Mouse (Mus musculus) neural tube, embryonic 12.5 days (tissue): ENCODE measurements around the gene Sec11a. TPM values are rescaled to one million over a fixed set of nuclear protein-coding genes. Genes with fewer than 3 reads are reported as not detected.

Source experiments
- ATAC-seq: fragments of 200-750 bp; cut with Nextera tagmentation; 2 replicates; pipeline ENCODE4 v1.8.0; 2017; ENCODE audit warnings: low read depth, mild to moderate bottlenecking, moderate TSS enrichment, moderate library complexity; ENCODE audit not compliant: low FRiP score
- H3K27ac ChIP-seq: fragments of 300-500 bp; sonication (generic); 2 replicates; pipeline ENCODE4 v1.5.1; 2016
- H3K27me3 ChIP-seq: fragments of 300-500 bp; sonication (generic); replicated peaks from 2 replicates; pipeline ENCODE4 v1.6.1; 2016; ENCODE audit warnings: mild to moderate bottlenecking
- H3K36me3 ChIP-seq: fragments of 300-500 bp; sonication (generic); 2 replicates; pipeline ENCODE4 v1.6.1; 2016; ENCODE audit warnings: mild to moderate bottlenecking
- H3K4me1 ChIP-seq: fragments of 300-500 bp; sonication (generic); 2 replicates; pipeline ENCODE4 v1.6.1; 2016
- H3K4me2 ChIP-seq: fragments of 300-500 bp; sonication (generic); replicated peaks from 2 replicates; pipeline ENCODE4 v1.6.1; 2016; ENCODE audit warnings: mild to moderate bottlenecking
- H3K4me3 ChIP-seq: fragments of 300-500 bp; sonication (generic); 2 replicates; pipeline ENCODE4 v1.5.1; 2016
- H3K9ac ChIP-seq: fragments of 300-500 bp; sonication (generic); 2 replicates; pipeline ENCODE4 v1.6.1; 2016; ENCODE audit warnings: mild to moderate bottlenecking
- H3K9me3 ChIP-seq: fragments of 300-500 bp; sonication (generic); 2 replicates; pipeline ENCODE4 v1.6.1; 2016; ENCODE audit warnings: mild to moderate bottlenecking
- WGBS: fragments of 180-500 bp; shearing (Covaris S2); methylation state at CpG from one replicate; pipeline ENCODE4 v1.1.7; 2016; 5-methylcytosine and 5-hydroxymethylcytosine counted together
- polyA plus RNA-seq: library from polyadenylated mRNA; unstranded; fragments of >200 nt; fragmentation: Nextera tagmentation; extraction: Ambion mirVana; gene quantifications from 2 replicates; pipeline ENCODE4 v1.2.1, GENCODE M21; 2016

Sec11a gene
- polyA plus RNA-seq, 1 experiment from 2014 or later: 170 TPM

GRCm38 (mm10) chr7:80863520-80863919, 84.1 kb downstream of the Sec11a start:
- Histone ChIP-seq H3K4me3 (no peak overlapping the region), H3K4me2 (peak overlapping the region; percentile 76), H3K9me3 (no peaks in the 10 kb centered on the region), H3K27me3 (no peaks in the 10 kb centered on the region), H3K4me1 (peaks cover 40% of the 10 kb centered on the region), H3K27ac (no peak overlapping the region), H3K36me3 (peaks cover 51% of the 10 kb centered on the region), H3K9ac (peak overlapping the region; percentile 6; the same call in 1 of the 2 replicates)
- ATAC-seq: no peak
- WGBS: 88% methylated on average over 5 of the region's 5 CpGs

GRCm38 (mm10) chr7:80862475-80862874, 85.1 kb downstream of the Sec11a start:
- Histone ChIP-seq H3K4me3 (no peak overlapping the region), H3K9me3 (no peaks in the 10 kb centered on the region), H3K4me2 (peak overlapping the region; percentile 76), H3K36me3 (peaks cover 40% of the 10 kb centered on the region), H3K27me3 (no peaks in the 10 kb centered on the region), H3K4me1 (peaks cover 40% of the 10 kb centered on the region), H3K27ac (no peak overlapping the region), H3K9ac (no peak overlapping the region)
- 86% methylated on average over 2 of the region's 2 CpGs for WGBS
- no peak for ATAC-seq

GRCm38 (mm10) chr7:80860729-80861274, 86.8 kb downstream of the Sec11a start, which contains the start of gene Zscan2:
TSS of gene Zscan2 (plus strand) at chr7:80860920.
- Histone ChIP-seq H3K27ac (peak within 1 kb of the TSS; percentile 85), H3K36me3 (peaks cover 26% of the 10 kb centered on the region), H3K4me2 (peak within 1 kb of the TSS; percentile 76), H3K27me3 (no peaks in the 10 kb centered on the region), H3K9me3 (no peaks in the 10 kb centered on the region), H3K9ac (peak within 1 kb of the TSS; percentile 95), H3K4me3 (peak within 1 kb of the TSS; percentile 81), H3K4me1 (peaks cover 35% of the 10 kb centered on the region)
- peak; percentile 98 for ATAC-seq
- WGBS: under 1% methylated on average over 40 of the region's 40 CpGs

- no peaks in the 10 kb centered on the region for H3K27me3 ChIP-seq
- peak; percentile 71 for ATAC-seq
- peaks cover 33% of the 10 kb centered on the region for H3K4me1 ChIP-seq
- peak overlapping the region; percentile 76 for H3K4me2 ChIP-seq
- peak overlapping the region; percentile 95 for H3K9ac ChIP-seq
- WGBS: under 1% methylated on average over 13 of the region's 13 CpGs
- peaks cover 20% of the 10 kb centered on the region for H3K36me3 ChIP-seq
- no peaks in the 10 kb centered on the region for H3K9me3 ChIP-seq
- H3K27ac ChIP-seq: no peak overlapping the region
- peak overlapping the region; percentile 81 for H3K4me3 ChIP-seq
Measured at GRCm38 (mm10) chr7:80860227-80860626, 87.4 kb downstream of the Sec11a start.

GRCm38 (mm10) chr7:80857181-80857580, 90.4 kb downstream of the Sec11a start:
- H3K9me3 ChIP-seq: no peaks in the 10 kb centered on the region
- 32% methylated on average over 6 of the region's 6 CpGs for WGBS
- ATAC-seq: no peak
- H3K4me3 ChIP-seq: no peak overlapping the region
- peaks cover 7% of the 10 kb centered on the region; the same call in 1 of the 2 replicates for H3K4me1 ChIP-seq
- H3K36me3 ChIP-seq: no peaks in the 10 kb centered on the region
- H3K27ac ChIP-seq: no peak overlapping the region
- H3K27me3 ChIP-seq: no peaks in the 10 kb centered on the region
- H3K4me2 ChIP-seq: no peak overlapping the region
- no peak overlapping the region for H3K9ac ChIP-seq

GRCm38 (mm10) chr7:80855316-80855715, 92.3 kb downstream of the Sec11a start:
- ATAC-seq: no peak
- Histone ChIP-seq H3K27ac (no peak overlapping the region), H3K4me1 (0 out of 2 replicates have a peak, but pooled peaks cover 3% of the 10 kb centered on the region), H3K36me3 (no peaks in the 10 kb centered on the region), H3K27me3 (no peaks in the 10 kb centered on the region), H3K4me2 (no peak overlapping the region), H3K9ac (no peak overlapping the region), H3K4me3 (no peak overlapping the region), H3K9me3 (no peaks in the 10 kb centered on the region)

Other genes with a start within 250 kb of the Sec11a start
- 26.9 and 27.3 TPM in 2 replicates for gene Iqgap1, start 121.8 kb downstream of the Sec11a start, polyA plus RNA-seq
- gene Zscan2, start 86.9 kb downstream of the Sec11a start, polyA plus RNA-seq: 4.9 and 6.0 TPM in 2 replicates
- 39.6 and 42.0 TPM in 2 replicates for gene Wdr73, start 46.5 kb downstream of the Sec11a start, polyA plus RNA-seq
- gene Nmb, start 42.7 kb downstream of the Sec11a start, polyA plus RNA-seq: 6.5 and 7.4 TPM in 2 replicates
- 9.7 and 14.2 TPM in 2 replicates for gene Zfp592, start 45.9 kb upstream of the Sec11a start, polyA plus RNA-seq
- 0.25 and 0.52 TPM in 2 replicates for gene Alpk3, start 109.8 kb upstream of the Sec11a start, polyA plus RNA-seq
- not detected in 2 replicates for gene Slc28a1, start 167.0 kb upstream of the Sec11a start, polyA plus RNA-seq